In genomic region chr13:49060456-49060855, GRCm38 (mm10) we compare ENCODE assay signal across 31 mouse cellular contexts.
"Had no signal": no experiment of that assay in that cellular context is flagged by ENCODE, and none has a peak within 500 bp of the region (broad histone marks: within the 10 kb centered on the region; RNA-seq: fewer than 3 reads in every experiment).

No protein-coding gene starts in this region.

- H3K27ac ChIP-seq: left cerebral cortex, adult 2 months; limb, embryonic 10.5 days; limb, embryonic 12.5 days; limb, embryonic 13.5 days; limb, embryonic 15.5 days; liver, embryonic 12.5 days; liver, embryonic 13.5 days; liver, embryonic 14.5 days; liver, embryonic 15.5 days; lung, embryonic 15.5 days; macrophage; midbrain, embryonic 12.5 days; midbrain, embryonic 13.5 days; midbrain, embryonic 15.5 days; neural tube, embryonic 12.5 days; neural tube, embryonic 13.5 days had no signal

- DNase-seq: left cerebral cortex, postnatal 4 days; liver; liver, embryonic 13.5 days; liver, postnatal 0 days; lung, adult 18-20 months; lung, adult 2 months; lung, embryonic 14.5 days; lung, postnatal 10 days; lung, postnatal 14 days; lung, postnatal 36 days; lung, postnatal 4 days had no signal

- H3K4me1 ChIP-seq: limb, embryonic 10.5 days; limb, embryonic 12.5 days; limb, embryonic 13.5 days; limb, embryonic 15.5 days; liver, embryonic 12.5 days; liver, embryonic 13.5 days; liver, embryonic 15.5 days; lung, embryonic 15.5 days; megakaryocyte, embryonic 14.5 days; midbrain, embryonic 12.5 days; midbrain, embryonic 13.5 days; midbrain, embryonic 15.5 days; neural tube, embryonic 12.5 days; neural tube, embryonic 13.5 days had no signal

- H3K4me2 ChIP-seq: limb, embryonic 12.5 days; limb, embryonic 13.5 days; limb, embryonic 15.5 days; liver, embryonic 11.5 days; liver, embryonic 12.5 days; liver, embryonic 13.5 days; liver, embryonic 15.5 days; lung, embryonic 14.5 days; lung, embryonic 15.5 days; midbrain, embryonic 12.5 days; midbrain, embryonic 13.5 days; midbrain, embryonic 15.5 days; neural tube, embryonic 12.5 days; neural tube, embryonic 13.5 days had no signal

- H3K36me3 ChIP-seq: limb, embryonic 10.5 days; limb, embryonic 12.5 days; limb, embryonic 15.5 days; liver, embryonic 12.5 days; liver, embryonic 13.5 days; liver, embryonic 15.5 days; lung, embryonic 15.5 days had no signal

- ATAC-seq: liver, embryonic 12.5 days; liver, postnatal 0 days; lung, postnatal 0 days; midbrain, embryonic 15.5 days; midbrain, embryonic 16.5 days had no signal

- H3K9me3 ChIP-seq: limb, embryonic 10.5 days; limb, embryonic 12.5 days; limb, embryonic 13.5 days; limb, embryonic 15.5 days; liver, embryonic 12.5 days; liver, embryonic 13.5 days; liver, embryonic 15.5 days; lung, embryonic 15.5 days; megakaryocyte, embryonic 14.5 days; midbrain, embryonic 12.5 days; midbrain, embryonic 13.5 days; midbrain, embryonic 15.5 days; neural tube, embryonic 12.5 days; neural tube, embryonic 13.5 days had no signal

- H3K27me3 ChIP-seq: limb, embryonic 12.5 days; limb, embryonic 13.5 days; limb, embryonic 15.5 days; liver, embryonic 13.5 days; liver, embryonic 15.5 days; lung, embryonic 15.5 days; midbrain, embryonic 12.5 days; midbrain, embryonic 13.5 days; midbrain, embryonic 15.5 days; neural tube, embryonic 12.5 days; neural tube, embryonic 13.5 days had no signal

- H3K9ac ChIP-seq: limb, embryonic 12.5 days; limb, embryonic 13.5 days; limb, embryonic 15.5 days; liver, embryonic 12.5 days; liver, embryonic 13.5 days; liver, embryonic 14.5 days; liver, embryonic 15.5 days; liver, postnatal 0 days; lung, embryonic 14.5 days; lung, embryonic 15.5 days; midbrain, embryonic 12.5 days; midbrain, embryonic 13.5 days; midbrain, embryonic 15.5 days; neural tube, embryonic 12.5 days; neural tube, embryonic 13.5 days had no signal

- H3K4me3 ChIP-seq: left cerebral cortex, adult 2 months; limb, embryonic 10.5 days; limb, embryonic 12.5 days; limb, embryonic 13.5 days; limb, embryonic 15.5 days; liver, embryonic 12.5 days; liver, embryonic 13.5 days; liver, embryonic 15.5 days; lung, embryonic 15.5 days; megakaryocyte, embryonic 14.5 days; midbrain, embryonic 12.5 days; midbrain, embryonic 13.5 days; midbrain, embryonic 15.5 days; myocyte; neural tube, embryonic 12.5 days; neural tube, embryonic 13.5 days had no signal
